Mouse (Mus musculus): ENCODE results near the gene Ano2.

The Ano2 gene

DNA sequence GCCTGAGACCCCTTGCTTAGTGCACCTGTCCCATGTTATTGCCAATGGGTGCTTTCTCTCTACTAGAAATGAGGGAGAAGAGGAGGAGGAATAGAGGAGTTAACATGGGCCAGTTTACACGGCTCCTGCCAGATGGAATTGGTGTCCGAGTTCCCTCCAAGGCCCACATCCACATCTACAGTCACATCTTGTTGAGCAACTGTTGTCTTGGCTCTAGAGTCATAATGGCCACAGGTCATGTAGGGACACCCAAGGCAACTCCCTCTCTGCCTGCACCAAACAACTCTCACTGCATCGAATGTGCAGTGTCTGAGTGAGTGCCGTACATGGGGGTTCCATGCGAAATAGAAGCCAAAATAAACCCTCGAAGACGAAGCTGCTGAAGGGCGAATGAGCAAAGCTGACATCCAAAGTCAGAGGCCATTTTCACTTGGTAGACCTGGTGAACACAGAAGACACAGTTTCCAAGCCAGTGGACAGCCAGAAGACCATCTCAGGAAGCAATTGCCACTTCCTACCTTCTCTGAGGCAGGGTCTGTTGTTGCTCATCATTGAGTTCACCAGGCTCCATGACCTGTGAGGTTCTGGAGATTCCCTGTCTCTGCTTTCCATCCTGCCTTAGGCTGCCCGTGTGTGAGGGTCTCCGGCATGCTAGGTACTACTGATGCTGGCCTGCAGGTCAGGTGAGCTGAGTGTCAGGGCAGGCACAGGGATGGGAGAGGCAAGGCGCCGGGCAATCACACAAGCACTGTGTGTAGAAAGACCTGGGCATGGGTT lies 398.5 kb downstream of the Ano2 start:
- no peak for DNase-seq
